Mouse (Mus musculus): ENCODE measurements around the gene Cchcr1.
A peak's percentile ranks its signal among the peaks of the same experiment; 100 is the strongest.
"Not testable (repeated sequence)": the region's sequence is repeated elsewhere in the genome, so short reads cannot be mapped to it uniquely, and the experiment has no call there.

Cchcr1 gene

DNA sequence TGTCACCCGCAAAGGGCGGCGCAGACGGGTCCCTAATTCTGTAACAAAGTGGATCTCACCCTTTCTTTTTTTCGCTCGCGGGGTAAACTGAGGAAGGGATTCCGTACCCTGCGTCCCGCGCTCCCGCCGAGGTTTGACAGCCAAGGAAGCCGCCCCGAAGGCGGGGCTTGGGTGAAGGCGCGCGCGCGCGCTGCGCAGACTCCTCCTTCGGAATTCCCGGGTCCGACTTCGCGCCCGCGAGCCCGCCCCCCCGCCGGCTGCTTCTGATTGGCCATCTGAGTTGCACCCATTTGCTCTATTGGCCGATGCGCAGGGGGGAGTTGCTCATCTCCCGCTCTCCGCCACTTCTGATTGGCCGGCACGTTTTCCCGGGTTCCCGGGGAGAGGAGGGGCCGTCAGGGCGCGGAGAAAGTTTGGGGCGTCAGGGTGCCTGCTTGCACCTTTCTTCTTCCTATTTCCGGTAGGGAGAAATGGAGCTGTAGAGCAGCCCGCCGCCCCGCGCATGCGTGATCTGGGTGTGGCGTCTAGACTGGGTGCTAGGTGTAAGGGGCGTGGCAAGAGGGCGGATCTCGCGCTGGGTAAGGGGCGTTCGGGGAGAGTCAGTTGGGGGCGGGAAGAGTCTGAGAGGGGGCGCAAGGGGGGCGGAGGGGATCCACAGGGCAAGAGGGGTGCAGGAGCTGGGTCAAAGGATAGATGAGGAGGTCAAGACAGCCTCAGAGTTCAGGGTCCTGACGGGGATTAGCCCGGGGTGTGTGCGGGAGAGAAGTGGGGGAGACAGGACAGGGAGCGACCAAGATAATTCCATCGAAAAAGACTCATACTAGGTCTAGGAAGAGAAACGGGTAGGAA is at the start of gene Cchcr1, which contains the start of gene Tcf19:
Gene Cchcr1 (plus strand): TSS at position 449 of the 849 bp plus-strand sequence.
Gene Tcf19 (minus strand): TSS at position 173 of the 849 bp plus-strand sequence.
- DNase-seq (ENCODE audit: low spot score in 2 of 2), result peak; percentile 94 to 95

DNA sequence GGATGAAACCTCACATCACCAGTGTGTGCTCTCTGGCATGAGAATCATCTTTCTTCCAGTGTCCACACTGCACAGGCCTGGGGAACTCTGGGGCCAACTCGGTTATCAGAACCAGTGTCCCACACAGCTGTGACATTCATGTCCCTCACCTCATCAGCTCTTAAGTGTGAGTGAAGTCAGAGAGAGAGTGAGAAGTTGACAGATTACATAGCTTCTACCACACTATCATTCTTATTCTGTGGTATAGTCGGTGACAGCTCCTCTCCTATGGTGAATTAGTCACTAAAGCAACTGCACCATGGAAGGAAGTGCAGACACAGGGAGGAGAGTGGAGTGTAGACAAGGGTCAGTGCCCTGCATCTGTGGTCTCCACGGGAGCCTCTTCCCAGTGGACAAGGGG is 48.0 kb upstream of the Cchcr1 start:
- not testable (repeated sequence) for DNase-seq (ENCODE audit: low spot score in 2 of 2)

DNA sequence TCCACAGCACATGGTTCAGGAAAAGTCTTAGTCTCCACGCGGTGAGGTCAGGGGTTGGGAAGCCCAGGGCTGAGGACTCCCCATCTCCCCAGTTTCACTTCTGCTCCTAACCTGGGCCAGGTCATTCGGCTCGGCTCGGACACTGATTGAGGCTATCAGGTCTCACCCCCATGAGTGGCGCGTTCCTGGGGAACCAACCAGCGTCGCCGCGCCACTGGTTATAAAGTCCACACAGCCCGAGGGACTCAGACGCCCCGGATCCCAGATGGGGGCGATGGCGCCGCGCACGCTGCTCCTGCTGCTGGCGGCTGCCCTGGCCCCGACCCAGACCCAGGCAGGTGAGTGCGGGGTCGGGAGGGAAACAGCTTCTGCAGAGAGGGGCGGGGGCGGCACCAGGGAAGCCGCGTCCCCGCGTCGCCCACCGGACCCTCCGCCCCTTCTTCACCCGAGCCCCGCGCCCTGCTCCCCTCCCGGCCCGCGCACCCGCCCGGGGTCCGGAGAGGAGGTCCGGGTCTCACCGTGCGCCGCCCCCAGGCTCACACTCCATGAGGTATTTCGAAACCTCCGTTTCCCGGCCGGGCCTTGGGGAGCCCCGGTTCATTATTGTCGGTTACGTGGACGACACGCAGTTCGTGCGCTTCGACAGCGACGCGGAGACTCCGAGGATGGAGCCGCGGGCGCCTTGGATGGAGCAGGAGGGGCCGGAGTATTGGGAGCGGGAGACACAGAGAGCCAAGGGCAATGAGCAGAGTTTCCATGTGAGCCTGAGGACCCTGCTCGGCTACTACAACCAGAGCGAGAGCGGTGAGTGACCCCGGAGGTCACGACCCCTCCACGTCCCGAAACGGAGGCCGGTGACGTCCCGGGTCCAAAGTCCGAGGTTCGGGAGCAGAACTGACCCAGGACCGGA is 46.8 kb upstream of the Cchcr1 start, which contains the start of gene H2-Q10:
Gene H2-Q10 (plus strand): TSS at position 248 of the 910 bp plus-strand sequence.
- DNase-seq (ENCODE audit: low spot score in 2 of 2), result no peak

DNA sequence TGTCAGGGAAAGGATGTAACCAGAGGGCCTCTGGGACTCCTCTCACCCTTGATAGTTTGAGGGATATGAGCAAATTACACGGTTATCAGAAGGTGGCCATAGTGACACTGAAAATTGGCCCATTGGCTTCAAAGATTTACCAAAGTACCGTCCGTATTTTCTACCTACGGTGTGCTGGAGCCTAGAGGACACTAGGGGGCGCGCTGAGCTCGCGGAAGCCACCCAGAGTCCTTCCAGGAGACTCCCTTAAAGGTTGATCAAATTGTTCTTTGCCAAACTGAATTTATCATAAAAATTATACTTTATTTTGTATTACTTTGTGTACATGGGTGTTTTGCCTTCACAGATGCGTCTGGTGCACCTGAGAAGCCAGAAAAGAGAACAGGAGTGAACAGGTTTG is 32.8 kb upstream of the Cchcr1 start:
- DNase-seq (ENCODE audit: low spot score in 2 of 2), result peak in 1 of 2 experiments; percentile 32

DNA sequence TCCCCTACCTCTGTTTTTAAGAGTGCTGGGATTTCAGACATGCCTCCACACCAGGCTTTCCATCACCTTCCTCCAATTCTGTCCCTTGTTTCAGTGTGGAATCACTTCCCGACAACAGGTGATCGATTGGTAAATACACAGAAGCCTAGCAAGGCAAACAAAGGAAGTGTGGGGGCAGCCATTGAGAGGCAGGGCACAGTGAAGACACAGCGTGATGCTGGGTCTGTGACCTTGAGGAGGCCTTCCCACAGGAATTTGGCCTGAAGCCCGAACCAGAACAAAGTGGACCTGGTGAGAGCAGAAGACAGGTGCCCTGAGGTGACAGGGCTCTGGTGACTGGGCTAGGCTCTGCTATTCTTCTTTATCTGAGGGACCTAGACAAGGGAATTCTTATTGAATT is 31.2 kb upstream of the Cchcr1 start:
- DNase-seq (ENCODE audit: low spot score in 2 of 2), result no peak

DNA sequence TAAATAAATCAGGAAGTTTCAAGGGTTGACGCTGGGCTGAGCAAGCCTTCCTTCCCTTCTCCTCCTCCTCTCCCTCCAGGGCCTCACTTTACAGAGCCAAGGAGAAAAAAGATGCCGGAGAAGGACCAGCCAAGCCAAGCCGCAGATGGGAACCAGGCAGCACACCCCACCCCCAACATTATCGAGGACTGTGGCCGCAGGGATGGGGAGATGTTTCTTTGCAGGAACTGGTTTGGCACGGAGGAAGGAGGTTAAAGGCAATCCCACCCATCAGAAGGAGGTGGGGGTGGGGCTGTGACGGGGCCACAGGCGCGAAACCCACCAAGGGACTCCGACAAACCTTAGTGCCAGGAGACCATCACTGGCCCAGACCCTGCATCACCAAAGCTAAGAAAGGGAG is 30.2 kb upstream of the Cchcr1 start:
- DNase-seq (ENCODE audit: low spot score in 2 of 2), result no peak

DNA sequence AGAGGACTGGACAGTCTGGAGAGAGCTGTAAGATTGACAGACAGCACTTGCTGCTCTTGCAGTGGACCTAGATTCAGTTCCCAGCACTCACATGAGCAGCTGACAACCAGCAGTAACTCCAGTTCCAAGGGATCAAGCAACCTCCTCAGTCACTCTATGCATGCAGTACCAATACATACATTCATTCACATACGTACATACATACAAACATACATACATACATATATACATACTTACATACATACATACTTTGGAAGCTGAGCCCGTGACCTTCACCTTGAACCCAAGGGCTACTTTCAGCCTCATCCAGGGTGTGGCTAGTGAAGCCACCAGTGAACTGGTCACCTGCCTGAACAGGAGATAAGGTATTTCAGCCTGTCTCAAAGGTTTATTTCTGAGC is 28.9 kb upstream of the Cchcr1 start:
- DNase-seq (ENCODE audit: low spot score in 2 of 2), result no peak

DNA sequence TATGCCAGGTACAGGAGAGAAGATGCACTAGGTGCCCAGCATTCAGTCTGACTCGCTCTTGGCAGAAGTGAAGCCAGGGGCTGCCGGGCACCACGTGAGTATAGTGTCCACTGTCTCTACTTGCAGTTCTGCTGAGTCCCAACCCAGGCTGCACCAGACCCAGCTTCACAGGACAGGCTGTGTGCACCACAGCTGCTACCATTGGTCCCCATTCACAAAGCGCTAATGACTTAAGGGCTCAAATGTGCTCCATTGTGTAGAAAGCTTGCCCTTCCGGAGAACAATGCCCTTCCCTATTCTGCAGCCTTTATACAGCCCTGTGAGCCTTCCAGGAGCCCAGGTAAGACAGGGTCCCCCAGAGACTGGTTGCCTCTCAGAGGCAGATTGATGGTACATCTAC is 26.6 kb upstream of the Cchcr1 start:
- DNase-seq (ENCODE audit: low spot score in 2 of 2), result no peak

DNA sequence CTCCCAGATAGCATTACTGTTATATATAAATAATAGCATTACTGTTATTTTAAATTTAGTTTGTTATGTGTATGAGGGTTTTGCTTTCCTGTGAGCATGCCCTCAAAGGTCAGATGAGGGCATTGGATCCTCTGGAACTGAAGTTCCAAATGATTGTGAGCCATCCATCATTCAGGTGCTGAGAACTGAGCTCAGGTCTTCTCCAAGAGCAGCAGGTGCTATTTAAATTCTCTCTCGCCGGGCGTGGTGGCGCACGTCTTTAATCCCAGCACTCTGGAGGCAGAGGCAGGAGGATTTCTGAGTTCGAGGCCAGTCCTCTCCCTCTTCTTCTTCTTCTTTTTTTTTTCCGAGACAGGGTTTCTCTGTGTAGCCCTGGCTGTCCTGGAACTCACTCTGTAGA is 19.8 kb upstream of the Cchcr1 start:
- DNase-seq (ENCODE audit: low spot score in 2 of 2), result no peak

DNA sequence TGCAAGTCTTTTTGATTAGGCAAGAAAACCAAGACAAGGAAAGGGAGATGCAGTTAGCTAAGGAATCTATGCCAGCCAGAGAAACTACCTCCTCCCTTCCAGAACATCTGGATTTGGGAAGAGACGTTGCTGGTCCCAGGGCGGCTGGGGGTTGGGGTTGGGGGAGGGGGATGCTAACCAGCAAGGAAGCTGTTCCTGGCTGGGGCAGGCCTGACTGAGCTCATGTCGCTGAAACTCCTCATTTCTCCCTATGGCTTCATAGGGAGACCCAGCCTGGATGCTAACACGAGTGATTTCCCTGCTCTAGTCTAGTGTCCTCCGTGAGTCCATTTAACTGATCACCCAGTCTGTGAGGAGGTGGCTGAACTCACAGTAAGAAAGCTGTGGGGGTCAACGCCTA is 14.7 kb upstream of the Cchcr1 start:
- no peak for DNase-seq (ENCODE audit: low spot score in 2 of 2)

DNA sequence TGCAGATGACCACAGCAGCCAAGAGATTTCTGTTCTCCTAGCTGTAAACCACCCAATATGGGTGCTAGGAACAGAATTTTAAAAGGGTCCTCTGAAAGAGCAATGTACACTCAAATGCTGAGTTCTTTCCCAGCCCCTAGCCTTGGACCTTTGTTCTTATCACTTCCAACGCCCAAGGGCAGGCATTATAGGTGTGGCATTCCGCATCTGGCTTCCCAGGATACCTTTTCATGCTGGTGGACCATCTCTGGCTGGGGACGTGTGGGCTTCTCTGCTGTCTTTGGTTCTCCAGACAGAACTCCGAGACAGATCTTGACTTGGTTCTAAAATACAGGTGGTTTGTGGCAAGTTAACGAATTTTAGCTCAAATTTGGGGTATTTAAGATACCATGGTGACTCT is 14.1 kb upstream of the Cchcr1 start:
- DNase-seq (ENCODE audit: low spot score in 2 of 2), result no peak

DNA sequence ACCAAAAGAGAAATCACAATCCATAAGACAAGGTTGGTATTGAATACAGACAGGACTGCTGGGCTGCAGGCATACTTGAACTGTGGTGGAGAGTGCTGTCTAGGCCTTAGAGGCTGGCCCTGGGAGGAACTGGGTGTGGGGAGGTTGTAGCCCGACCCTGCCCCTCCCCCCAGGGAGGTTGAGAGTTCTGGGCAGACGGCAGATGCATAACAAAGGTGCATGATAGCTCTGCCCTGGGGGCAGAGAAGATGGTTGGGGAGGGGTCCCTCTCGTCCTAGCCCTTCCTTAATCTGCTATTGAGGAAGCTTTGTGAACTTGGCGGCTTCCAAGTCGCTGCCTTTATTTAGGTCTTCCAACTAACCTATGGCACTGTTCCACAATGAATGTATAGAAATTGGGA is 13.1 kb upstream of the Cchcr1 start:
- no peak for DNase-seq (ENCODE audit: low spot score in 2 of 2)

DNA sequence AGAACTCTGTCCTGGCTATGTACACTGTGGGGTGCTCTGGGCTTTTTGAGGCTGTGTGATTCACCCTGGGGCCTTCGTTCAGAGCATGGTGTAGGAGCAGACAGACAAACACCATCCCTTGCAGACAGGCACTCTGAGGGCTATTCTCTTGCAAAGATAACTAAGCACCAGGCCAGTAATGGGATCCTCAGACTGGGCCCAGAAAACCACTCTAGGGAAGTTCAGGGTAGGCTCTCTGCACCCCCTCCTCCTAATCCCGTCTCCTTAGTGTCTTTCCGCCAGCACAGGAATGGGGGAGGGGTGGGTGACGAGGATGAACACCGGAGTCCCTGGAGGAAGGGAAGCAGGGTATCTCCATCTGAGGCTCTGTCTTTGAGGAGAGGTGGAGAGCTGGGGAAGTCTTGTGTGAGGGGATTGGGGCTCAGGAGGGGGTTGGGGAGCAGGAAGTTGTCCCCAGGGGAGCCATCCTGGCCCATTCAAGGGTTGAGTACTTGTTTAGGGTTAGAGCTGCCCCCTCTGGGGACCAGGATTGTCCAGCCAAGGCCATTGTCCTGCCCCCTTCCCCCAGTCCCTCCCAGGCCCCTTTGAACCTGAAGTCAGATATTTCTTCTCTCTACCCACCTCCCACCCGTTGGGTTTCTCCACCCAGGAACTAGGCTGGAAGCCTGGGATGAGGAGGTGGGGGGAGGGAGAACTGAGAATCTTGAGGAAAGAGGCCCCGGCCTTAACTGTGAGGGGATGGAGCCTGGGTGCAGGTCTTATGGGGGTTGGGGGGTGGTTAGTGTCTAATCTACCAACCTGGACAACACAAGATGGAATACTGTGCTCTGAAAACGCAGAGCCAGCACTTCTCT is 12.0 kb upstream of the Cchcr1 start:
- DNase-seq (ENCODE audit: low spot score in 2 of 2), result no peak

DNA sequence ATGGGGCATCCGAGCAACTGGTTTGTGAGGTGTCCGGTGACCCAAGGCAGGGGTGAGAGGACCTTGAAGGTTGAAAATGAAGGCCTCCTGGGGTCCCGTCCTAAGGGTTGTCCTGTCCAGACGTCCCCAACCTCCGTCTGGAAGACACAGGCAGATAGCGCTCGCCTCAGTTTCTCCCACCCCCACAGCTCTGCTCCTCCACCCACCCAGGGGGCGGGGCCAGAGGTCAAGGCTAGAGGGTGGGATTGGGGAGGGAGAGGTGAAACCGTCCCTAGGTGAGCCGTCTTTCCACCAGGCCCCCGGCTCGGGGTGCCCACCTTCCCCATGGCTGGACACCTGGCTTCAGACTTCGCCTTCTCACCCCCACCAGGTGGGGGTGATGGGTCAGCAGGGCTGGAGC is 11.1 kb upstream of the Cchcr1 start, which contains the start of gene Pou5f1:
Gene Pou5f1 (plus strand): TSS at position 243 of the 400 bp plus-strand sequence.
- DNase-seq (ENCODE audit: low spot score in 2 of 2), result no peak

DNA sequence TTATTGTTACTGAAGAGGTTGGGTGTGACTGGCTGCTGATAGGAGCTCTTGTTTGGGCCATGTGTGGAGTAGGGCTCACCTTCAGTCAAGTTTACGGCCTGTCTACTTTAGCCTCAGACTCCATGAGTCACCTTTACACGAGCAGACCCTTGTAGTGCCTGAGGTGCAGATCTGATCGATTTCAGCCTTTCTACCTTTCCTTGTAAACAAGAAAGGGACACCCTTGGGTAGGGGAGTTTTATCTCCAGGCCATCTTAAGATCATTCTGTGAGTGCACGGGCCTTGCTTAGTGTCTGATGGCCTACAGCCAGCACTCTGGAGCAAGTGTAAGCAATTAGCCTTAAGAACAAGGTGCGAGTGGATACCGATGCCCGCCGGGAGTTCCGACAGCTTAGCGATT is 10.0 kb upstream of the Cchcr1 start:
- no peak for DNase-seq (ENCODE audit: low spot score in 2 of 2)

DNA sequence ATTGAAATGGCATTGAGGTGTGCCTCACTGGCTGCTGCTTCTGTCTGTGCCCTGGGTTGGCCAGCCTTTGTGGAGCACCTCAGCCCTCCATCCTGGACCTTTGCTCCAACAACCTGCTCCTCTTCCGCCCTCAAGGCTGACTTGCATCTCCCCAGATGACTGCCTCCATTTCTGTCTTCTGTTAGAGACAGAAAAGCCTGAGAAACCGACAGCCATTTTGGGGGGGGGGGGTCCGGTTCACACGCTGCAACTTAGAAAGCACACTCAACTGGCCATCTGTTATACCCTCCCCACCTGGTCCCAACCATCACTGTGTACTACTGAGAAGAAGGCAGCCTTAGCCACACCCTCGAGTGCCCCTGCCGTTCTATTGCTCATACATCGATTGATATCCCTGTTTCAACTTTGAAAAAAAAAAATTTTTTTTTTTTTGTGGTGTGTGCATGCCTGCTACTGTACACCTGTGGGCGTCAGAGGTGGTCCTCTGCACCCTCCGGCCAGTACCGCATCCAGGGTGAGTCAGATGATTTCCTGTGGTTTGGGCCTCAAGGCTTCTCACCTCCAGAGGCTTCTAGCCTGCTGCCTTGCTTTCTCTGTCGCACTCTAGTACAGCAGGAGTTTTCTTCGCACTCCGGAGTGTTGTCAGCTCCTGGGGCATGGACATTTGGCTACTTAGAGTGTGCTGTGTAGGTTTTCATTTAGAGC is 9.2 kb upstream of the Cchcr1 start:
- no peak for DNase-seq (ENCODE audit: low spot score in 2 of 2)

DNA sequence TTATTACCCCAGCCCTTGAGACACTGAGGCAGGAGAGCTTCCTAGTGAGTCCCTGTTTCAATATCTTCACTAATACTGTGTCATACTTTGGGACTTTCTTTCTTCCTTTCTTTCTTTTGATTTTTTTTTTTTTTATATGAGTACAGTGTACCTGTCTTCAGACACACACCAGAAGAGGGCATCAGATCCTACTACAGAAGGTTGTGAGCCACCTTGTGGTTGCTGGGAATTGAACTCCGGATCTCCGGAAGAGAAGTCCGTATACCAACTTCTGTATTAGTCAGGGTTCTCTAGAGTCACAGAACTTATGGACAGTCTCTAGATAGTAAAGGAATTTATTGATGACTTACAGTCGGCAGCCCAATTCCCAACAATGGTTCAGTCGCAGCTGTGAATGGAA is 8.6 kb upstream of the Cchcr1 start:
- DNase-seq (ENCODE audit: low spot score in 2 of 2), result not testable (repeated sequence)

DNA sequence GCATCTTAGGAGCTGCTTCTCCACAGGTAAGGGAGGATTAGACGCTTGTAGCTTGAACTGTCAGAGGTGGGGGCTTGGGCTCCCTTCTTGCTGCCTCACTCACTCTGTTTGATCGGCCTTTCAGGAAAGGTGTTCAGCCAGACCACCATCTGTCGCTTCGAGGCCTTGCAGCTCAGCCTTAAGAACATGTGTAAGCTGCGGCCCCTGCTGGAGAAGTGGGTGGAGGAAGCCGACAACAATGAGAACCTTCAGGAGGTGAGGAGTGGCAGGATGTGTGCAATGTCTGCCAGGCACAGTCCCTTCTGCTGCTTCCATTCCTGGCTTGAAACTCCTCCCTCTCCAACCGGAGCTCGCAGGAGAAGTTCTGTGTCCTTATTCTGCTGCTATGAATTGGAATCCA is 7.6 kb upstream of the Cchcr1 start:
- DNase-seq (ENCODE audit: low spot score in 2 of 2), result no peak

DNA sequence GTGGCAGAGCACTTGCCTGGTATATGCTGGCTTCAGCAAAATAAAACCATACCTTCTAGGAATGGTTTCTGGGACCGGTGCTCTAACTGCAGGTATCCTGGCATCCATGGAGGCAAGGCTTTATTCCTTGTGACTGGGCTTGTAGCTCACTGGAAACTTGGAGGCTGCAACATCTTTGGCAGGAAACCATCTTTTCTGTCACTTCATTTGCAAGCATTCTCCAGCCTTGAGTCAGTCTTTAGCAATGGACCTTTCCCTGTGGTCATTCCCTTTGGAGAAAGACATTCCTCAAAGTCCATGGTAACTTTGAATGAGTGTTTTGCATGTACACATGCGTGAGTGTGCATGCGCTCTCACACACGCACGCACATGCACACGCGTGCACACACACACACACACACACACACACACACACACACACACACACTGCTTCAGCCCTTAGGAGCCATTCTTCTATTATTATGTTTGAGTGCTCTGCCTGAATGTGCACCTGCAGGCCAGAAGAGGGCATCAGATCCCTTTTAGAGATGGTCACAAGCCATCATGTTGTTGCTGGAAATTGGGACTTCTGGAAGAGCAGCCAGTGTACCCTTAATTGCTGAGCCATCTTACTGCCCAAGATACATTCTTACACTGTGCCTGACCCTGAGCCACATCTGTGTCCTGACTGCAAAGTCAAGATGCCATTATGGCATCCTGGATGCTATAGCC is 3.8 kb upstream of the Cchcr1 start:
- DNase-seq (ENCODE audit: low spot score in 2 of 2), result no peak

DNA sequence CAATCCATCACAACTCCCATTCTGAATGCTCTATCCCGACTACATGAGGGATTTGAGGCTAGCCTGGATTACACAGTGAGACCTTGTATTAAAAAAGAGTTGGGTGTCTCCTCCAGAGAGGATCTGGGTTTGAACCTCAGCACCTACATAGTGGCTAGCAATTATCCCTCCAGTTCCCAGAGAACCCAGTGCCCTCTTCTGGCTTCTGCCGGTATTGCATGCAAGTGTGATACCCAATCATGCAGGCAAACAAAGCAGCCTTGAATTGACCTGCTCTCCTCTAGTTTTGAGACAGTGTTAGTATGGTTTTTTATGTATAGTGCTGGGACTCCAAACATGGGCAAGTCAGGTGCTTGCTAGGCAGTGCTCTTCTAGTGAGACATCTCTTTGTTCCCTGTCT is 3.0 kb upstream of the Cchcr1 start:
- no peak for DNase-seq (ENCODE audit: low spot score in 2 of 2)
